1 mouse cellular context compared by ENCODE assay signal in genomic region chr6:120469268-120469667, GRCm38 (mm10).
A peak's percentile ranks its signal among the peaks of the same experiment; 100 is the strongest.
TF ChIP-seq lines count a peak whose summit lies in the region.

No protein-coding gene starts in this region.

TF ChIP-seq in MEL, 35 proteins besides CTCF, POLR2A, EP300 and RAD21:
- no peak for TF ChIP-seq USF2 (IDR thresholded peaks at IDR 0.05; ENCODE audit: borderline replicate concordance in 1 of 2, insufficient read depth in 1 of 2, low read depth in 1 of 2, low read length in 2 of 2)
- 0 out of 2 replicates have a peak, but pooled peaks have one; percentile 17 for TF ChIP-seq SMC3 (IDR thresholded peaks at IDR 0.05; ENCODE audit: low read depth, low read length)
